Mouse (Mus musculus): Measurements from ENCODE around the gene Cyld.
"Not testable (repeated sequence)": the region's sequence is repeated elsewhere in the genome, so short reads cannot be mapped to it uniquely, and the experiment has no call there.

Gene Cyld

GRCm38 (mm10) chr8:88696721-88697641 is at the start of gene Cyld:
Cyld (plus strand) TSS chr8:88697028.
- peak; percentile 99 to 100 for DNase-seq (ENCODE audit: low spot score in 2 of 2)

DNA sequence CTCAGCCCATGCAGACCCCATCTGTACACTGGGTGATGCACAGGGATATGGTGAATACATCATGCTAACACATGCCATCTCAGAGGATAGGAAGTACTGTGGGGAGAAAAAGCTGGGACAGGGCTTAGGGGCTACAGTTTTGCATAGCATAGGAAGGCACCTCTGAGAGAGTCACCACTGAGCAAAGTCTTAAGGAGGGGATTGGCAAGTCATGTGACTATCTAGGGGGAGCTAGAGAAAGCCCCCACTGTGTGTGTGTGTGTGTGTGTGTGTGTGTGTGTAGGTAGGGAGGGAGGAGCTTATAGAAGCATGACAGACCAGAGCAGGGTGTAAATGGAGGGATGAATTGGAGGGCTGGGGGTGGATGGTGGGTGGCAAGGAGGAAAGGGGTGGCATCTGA is 48.5 kb upstream of the Cyld start:
- DNase-seq (ENCODE audit: low spot score in 2 of 2): no peak

DNA sequence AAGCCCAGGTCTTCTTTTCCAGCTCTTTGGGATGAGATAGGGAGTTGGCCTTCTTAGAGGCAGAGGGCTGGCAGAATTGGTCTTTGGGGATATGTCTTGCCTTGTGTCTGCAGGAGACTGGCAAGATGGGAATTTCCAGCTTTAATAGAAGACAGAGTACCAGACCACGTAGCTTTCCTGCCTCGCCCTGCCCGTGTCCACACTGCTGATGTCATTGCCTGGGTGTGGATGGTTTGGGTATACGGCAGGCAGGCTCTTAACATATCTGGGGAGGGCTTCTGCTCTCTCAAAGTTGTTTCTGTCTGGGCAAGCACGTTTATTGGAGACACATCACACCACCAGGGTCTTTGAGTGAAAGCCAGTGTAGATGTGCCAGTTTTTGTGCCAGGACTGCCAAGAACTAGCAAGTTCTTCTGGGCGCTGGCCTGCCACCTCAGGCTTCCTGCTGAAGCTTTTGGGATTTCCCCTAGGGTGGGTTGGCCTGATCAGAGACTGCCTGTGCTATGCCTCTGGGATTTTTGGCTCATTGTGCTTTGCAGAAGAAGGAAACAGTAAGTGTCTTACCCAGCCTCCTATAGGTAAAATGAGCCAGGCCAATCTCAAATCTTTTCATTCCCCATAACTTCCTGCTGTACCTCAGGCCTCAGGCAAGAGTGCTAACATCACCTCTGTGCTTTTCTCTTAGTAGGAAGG is 46.7 kb upstream of the Cyld start:
- no peak for DNase-seq (ENCODE audit: low spot score in 2 of 2)

DNA sequence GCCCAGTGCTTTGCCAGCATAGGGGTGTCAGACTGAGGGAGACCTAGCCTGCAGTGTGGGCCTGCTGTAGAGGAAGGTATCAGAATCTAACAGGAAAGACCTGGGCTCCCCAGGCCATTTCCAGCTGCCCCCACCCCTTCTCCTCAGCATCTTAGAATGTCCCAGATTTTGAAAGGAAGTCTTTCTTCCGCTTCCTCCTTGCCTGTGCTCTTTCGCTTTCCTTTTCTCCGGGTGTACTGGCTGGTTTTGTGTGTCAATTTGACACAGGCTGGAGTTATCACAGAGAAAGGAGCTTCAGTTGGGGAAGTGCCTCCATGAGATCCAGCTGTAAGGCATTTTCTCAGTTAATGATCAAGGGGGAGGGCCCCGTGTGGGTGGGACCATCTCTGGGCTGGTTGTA is 45.7 kb upstream of the Cyld start:
- not testable (repeated sequence) for DNase-seq (ENCODE audit: low spot score in 2 of 2)

GRCm38 (mm10) chr8:88655334-88655733 is 41.5 kb upstream of the Cyld start:
- DNase-seq (ENCODE audit: low spot score in 2 of 2): no peak

- DNase-seq (ENCODE audit: low spot score in 2 of 2): no peak
Observed at GRCm38 (mm10) chr8:88659873-88660272, 37.0 kb upstream of the Cyld start.

DNA sequence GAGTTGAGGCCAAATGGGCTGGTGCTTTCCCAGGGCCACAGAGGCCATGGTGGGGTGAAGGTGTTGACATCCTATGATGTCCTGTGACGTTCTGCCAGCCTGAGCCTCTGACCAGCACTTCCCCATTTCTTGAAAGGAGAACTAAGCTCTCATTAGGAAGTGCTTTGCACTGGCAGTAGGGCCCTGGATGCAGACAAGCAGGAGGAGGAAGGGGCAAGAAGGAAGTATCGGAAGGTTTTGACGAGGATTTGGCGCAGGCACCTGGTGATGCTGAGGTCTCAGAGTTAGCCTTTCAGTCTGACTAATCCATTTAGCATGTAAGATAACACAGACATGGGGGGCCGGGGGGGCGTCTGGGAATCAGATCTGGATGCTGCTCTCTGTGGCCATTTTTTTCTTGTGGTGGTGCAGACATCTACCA is 34.4 kb upstream of the Cyld start:
- no peak for DNase-seq (ENCODE audit: low spot score in 2 of 2)

DNA sequence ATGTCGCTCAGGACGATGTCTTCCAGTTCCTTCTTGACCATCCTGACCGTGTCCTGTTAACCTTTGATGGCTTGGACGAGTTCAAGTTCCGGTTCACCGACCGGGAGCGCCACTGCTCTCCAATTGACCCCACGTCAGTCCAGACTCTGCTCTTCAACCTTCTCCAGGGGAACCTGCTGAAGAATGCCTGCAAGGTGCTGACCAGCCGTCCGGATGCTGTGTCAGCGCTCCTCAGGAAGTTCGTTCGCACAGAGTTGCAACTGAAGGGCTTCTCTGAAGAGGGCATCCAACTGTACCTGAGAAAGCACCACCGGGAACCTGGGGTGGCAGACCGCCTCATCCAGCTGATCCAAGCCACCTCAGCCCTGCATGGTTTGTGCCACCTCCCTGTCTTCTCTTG is 32.7 kb upstream of the Cyld start:
- no peak for DNase-seq (ENCODE audit: low spot score in 2 of 2)

GRCm38 (mm10) chr8:88664947-88665346 is 31.9 kb upstream of the Cyld start:
- DNase-seq (ENCODE audit: low spot score in 2 of 2): no peak

- DNase-seq (ENCODE audit: low spot score in 2 of 2): no peak
Observed at GRCm38 (mm10) chr8:88666435-88666834, 30.4 kb upstream of the Cyld start.

- DNase-seq (ENCODE audit: low spot score in 2 of 2): peak; percentile 69 to 87
Observed at GRCm38 (mm10) chr8:88668400-88669086, 28.3 kb upstream of the Cyld start.

GRCm38 (mm10) chr8:88670782-88671181 is 26.0 kb upstream of the Cyld start:
- no peak for DNase-seq (ENCODE audit: low spot score in 2 of 2)

- peak in 1 of 2 experiments; percentile 68 for DNase-seq (ENCODE audit: low spot score in 2 of 2)
Observed at GRCm38 (mm10) chr8:88671575-88671974, 25.3 kb upstream of the Cyld start.

GRCm38 (mm10) chr8:88673859-88674258 is 23.0 kb upstream of the Cyld start:
- DNase-seq (ENCODE audit: low spot score in 2 of 2): no peak

DNA sequence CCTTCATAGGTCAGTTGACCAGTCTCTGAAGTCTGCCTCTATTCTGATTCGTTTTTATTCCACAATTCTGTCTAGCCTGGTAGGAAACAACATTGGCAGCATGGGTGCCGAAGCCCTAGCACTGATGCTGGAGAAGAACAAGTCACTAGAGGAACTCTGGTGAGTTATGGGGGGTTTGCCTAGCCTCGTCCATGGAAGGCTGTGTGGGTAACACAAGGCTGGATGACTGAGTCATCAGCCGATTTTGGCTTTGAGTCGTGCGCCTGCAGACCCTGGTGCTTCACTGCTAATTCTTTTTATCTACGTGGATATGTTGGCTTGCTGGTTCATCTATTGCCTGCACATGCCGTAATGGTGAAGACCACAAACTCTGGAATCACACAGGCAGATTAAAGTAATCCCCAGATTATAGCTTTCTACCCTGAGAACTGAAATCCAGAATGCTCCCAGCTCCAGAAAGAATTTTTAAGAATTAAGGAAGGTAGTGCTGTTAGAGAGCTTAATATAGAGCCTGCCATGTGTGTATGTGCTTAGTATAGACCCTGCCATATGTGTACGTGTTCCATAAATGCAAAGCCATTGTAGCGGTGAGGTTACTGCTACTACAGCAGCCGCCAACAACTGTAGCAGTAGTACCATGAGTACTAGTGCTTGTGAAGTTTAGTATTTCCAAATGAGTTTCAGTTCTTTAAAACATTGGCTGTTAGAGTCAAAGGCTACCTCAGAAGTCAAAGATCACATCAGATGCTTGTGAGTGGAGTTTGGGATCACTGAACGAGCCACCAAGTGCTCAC is 21.3 kb upstream of the Cyld start:
- DNase-seq (ENCODE audit: low spot score in 2 of 2): no peak

GRCm38 (mm10) chr8:88677071-88677470 is 19.8 kb upstream of the Cyld start:
- no peak for DNase-seq (ENCODE audit: low spot score in 2 of 2)

DNA sequence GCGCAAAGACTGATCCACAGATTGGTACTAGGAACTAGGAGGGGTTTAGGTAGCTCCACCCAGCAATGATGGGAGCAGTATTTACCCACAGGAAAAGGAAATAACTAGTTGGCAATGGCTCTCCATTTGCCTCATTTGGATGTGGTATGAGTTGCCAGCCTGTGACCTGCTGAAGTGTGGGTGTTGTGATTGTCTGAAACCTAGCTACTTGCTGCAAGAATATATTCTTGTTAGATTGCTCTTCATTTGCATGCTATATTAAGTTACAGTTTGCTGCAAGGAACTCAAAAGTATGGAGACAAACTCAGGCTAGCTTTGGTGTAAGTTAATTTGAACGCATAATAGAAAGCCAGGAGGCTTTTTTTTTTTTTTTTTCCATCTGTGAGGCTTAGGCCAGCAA is 16.3 kb upstream of the Cyld start:
- DNase-seq (ENCODE audit: low spot score in 2 of 2): no peak

DNA sequence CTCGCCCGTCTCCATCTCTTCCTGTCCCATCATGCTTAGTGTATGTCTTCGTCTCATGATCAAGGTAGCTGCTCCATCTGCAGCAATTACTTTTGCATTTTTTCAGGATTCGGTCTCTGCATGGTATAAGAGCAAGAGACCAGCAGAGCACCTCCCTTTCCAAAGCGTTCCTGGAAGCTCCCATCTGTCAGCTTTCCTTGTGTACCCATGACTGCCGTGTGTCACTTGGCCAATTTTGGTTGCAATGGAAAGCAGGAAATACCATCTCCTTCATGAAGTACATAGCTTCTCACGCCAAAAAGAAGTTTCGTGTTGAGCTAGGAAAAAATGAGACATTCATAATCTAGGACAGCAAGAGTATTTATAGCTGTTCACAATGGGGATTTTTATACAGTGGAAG is 15.8 kb upstream of the Cyld start:
- DNase-seq (ENCODE audit: low spot score in 2 of 2): no peak

GRCm38 (mm10) chr8:88683656-88684289 is 13.1 kb upstream of the Cyld start:
- DNase-seq (ENCODE audit: low spot score in 2 of 2): peak; percentile 71 to 76

DNA sequence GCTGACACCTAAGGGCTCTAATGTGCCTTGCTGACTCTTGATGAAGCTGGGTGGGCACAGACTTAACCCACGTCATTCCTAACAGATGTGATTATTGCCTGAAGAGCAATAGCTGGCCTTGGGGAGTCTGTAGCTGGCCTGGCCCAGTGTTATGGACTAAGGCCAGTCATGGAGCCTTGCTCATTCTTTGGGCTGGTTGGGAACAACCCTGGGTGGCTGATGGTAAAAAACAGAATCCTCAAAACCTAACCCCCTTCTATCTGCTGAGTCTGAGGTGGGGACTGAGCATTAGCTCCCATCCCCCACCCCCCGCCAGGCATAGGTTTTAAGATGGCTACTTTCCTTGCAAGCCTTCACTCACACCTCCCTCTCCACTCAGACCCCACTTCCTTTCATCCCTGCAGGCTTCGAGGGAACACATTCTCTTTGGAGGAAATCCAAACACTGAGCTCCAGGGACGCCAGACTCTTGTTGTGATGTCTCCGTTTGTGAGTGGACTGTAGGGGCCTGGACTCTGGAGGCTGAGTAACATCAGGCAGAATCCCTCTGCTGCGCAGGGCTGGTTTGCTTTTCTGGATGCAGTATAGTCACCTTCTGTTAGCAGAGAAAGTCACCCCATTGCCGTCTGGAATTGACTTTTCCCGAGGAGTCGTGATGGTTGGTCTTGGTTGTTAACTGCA is 10.5 kb upstream of the Cyld start:
- peak in 1 of 2 experiments; percentile 17 for DNase-seq (ENCODE audit: low spot score in 2 of 2)

GRCm38 (mm10) chr8:88686906-88687235 is 10.0 kb upstream of the Cyld start:
- no peak for DNase-seq (ENCODE audit: low spot score in 2 of 2)
